Mouse (Mus musculus): ENCODE results near the gene Rpl22l1.
"Not testable (repeated sequence)": the region's sequence is repeated elsewhere in the genome, so short reads cannot be mapped to it uniquely, and the experiment has no call there.

The Rpl22l1 gene

GRCm38 (mm10) chr3:28805301-28806097 is at the start of gene Rpl22l1:
TSS of gene Rpl22l1 (plus strand) at chr3:28805436.
- peak; percentile 97 for DNase-seq

- no peak for DNase-seq
These were observed 49.8 kb upstream of the Rpl22l1 start for GRCm38 (mm10) chr3:28755477-28755876.

DNA sequence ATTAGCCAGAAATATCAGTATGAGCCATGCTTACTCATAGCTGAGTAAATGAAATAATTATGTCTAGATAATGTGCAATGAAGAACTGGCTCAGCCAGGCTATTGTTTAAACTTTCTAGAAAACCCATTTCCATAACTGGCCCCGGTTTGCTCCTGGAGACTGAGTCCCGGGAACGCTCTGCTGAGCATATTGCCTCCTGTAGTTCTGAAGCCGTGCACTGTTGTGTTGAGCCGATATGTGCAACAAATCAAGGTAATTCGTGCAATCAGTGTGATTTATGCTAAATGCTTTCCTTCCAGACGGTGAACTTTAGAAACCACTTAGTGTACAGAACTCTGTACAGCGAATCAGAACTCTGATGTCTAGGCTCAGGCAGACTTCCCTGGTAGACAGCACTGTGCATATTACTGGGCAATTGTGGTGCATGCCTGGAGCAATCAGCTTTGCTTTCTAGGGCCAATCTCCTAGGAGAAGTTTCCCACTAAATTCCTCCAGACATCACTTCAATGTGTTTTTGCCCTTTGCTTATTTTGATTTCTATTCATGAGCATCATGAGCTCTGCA is 43.9 kb upstream of the Rpl22l1 start:
- DNase-seq = no peak

GRCm38 (mm10) chr3:28766935-28767334 is 38.3 kb upstream of the Rpl22l1 start:
- DNase-seq = no peak

- DNase-seq = no peak
These were observed 37.0 kb upstream of the Rpl22l1 start for GRCm38 (mm10) chr3:28768222-28768621.

- not testable (repeated sequence) for DNase-seq
These were observed 32.3 kb upstream of the Rpl22l1 start for GRCm38 (mm10) chr3:28772919-28773318.

DNA sequence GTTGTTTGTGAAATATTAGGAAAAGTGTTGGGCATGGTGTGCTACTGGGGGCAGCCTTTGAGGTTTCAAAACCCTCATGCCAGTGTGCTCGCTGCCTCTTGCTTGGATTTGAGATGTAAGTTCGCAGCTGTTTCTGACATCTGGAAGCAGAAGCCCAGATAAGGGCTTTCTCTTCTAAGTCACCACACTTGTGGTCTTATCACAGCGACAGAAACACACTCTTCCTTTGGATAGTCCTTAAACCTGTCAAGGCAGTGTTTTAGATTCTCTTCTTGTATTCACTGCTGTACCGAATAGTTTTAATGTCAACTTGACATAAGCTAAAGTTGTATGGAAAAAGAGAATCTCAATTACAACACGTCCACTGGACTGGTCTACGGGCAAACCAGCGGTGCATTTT is 29.9 kb upstream of the Rpl22l1 start:
- DNase-seq = no peak

GRCm38 (mm10) chr3:28775958-28776357 is 29.3 kb upstream of the Rpl22l1 start:
- no peak for DNase-seq

DNA sequence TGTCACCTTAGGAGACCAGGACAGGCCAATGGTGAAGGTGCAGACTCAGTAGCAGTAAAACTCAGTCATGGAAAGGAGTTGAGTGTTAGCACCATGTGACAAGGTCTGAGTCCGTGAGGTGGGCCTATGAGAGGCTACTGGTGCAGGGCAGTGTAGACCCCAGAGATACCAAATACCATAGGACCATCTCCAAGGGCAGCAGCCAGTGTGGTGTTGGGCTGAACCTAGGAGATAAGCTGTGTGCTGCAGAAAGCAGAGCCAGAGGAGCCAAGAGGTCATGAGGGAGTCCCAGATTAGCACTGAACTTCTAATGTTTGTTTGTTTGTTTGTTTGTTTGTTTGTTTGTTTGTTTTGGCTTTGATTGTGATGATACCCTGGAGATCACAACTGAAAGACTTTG is 28.7 kb upstream of the Rpl22l1 start:
- no peak for DNase-seq

- no peak for DNase-seq
These were observed 24.7 kb upstream of the Rpl22l1 start for GRCm38 (mm10) chr3:28780511-28780910.

DNA sequence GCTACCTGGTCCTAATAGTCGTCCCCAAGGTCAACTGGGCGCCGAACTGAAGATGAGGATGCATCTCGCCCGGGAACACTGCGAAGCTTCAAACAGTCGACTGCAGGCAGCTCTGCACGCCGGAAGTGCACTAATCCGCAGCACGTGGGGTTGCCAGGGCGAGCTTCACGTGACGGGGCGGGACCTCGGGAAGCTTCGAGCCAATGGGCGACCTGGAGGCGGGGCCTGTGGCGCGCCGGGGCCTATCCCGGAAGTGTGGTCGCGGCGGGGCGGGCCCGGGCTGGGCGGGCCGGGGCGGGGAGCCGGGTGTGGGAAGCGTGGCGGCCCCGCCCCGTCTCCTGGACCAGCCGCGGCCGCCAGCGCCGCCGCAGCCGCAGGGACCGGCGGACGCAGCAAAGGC is 24.2 kb upstream of the Rpl22l1 start, which contains the start of gene Eif5a2:
Eif5a2 (plus strand) TSS at position 283 of the 400 bp plus-strand sequence.
- peak; percentile 94 for DNase-seq

GRCm38 (mm10) chr3:28781422-28781821 is 23.8 kb upstream of the Rpl22l1 start:
- no peak for DNase-seq

- DNase-seq = no peak
These were observed 23.4 kb upstream of the Rpl22l1 start for GRCm38 (mm10) chr3:28781848-28782247.

DNA sequence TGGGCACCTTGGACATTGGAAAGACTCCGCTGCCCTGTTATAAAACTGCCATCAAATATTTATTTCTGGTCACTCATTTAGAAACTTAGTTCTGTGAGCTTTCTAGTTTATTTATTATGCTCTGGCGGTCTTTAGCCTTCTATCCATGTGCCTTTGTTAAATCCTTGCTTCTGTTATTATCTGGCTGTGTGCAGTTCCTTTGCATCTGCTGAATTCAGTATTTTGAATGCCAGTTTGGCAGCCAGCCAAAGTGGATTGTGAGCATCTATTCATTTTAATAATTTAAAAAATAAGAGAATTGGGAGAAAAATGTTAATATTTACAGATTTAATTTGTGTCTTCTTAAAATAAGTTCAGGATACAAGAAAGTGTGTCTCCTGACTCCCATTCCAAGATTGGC is 21.1 kb upstream of the Rpl22l1 start:
- DNase-seq = no peak

GRCm38 (mm10) chr3:28794835-28795234 is 10.4 kb upstream of the Rpl22l1 start:
- no peak for DNase-seq

GRCm38 (mm10) chr3:28808039-28808643 is 2.9 kb downstream of the Rpl22l1 start:
- DNase-seq = no peak

- DNase-seq = no peak
These were observed 6.2 kb downstream of the Rpl22l1 start for GRCm38 (mm10) chr3:28811441-28811840.

DNA sequence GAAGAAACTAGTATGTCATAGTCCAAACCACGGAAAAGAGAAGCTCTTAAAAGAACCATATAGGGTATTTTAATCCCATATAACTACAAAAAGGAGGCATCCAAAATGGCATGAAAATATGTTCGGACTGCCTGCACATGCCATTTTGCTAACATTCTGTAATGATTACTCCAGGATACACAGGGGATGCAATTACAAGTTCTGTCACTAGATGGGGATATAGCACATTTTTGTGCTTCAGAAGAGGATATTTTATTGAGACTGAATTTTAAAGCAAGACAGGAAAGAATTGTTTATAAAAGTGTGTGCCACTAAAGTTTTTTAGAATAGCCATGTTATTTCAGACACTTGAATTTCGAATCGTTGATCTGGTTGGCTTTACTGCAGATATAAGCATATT is 9.1 kb downstream of the Rpl22l1 start:
- DNase-seq = no peak

GRCm38 (mm10) chr3:28816010-28816540 is 10.8 kb downstream of the Rpl22l1 start:
- DNase-seq = no peak

- DNase-seq = no peak
These were observed 21.0 kb downstream of the Rpl22l1 start for GRCm38 (mm10) chr3:28826272-28826671.

DNA sequence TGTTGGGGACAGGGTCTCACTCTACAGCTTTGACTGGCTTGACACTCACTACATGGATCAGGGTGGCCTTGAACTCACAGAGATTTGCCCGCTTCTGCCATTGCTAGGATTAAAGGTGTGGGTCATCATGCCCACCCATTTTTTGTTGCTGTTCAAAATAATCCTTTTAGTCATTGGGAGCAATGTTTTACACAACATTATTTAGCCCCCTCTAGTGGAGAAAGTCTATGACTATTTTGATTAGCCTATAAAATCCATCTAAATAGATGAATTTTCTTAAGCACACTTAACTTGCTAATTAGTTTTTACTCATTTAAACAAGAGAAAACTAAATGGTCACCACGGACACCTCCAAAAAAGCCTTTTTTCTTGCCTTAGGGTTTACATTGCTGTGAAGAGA is 22.4 kb downstream of the Rpl22l1 start:
- no peak for DNase-seq

GRCm38 (mm10) chr3:28829454-28829853 is 24.2 kb downstream of the Rpl22l1 start:
- DNase-seq = no peak

DNA sequence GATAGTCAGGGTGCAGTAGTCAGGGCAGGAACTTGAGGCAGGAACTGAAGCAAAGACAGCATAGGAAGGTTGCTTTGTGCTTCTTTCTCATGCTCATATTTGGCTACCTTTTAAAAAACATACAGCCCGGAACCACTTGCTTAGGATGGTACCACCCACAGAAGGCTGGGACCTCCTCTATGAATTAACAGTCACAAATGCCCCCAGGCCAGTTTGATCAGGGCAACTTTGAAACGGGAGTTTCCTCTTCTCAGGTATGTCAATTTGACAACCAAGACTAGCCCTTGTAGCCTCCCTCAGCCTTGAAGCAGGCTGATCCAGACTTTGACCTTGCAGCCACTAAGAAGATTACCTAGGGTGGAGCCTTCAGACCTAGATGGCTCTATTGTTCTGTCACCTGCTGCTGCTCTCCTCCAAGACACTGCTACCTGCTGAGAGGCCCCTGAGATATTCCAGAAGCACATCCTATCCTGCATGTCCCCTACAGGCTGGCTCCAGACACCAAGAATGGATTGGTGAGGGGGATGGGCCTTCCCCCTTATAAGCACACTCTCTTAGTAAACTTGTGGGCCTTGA is 31.6 kb downstream of the Rpl22l1 start:
- DNase-seq = no peak
